ENCODE assay signal across 23 mouse cellular contexts in the genomic region with DNA sequence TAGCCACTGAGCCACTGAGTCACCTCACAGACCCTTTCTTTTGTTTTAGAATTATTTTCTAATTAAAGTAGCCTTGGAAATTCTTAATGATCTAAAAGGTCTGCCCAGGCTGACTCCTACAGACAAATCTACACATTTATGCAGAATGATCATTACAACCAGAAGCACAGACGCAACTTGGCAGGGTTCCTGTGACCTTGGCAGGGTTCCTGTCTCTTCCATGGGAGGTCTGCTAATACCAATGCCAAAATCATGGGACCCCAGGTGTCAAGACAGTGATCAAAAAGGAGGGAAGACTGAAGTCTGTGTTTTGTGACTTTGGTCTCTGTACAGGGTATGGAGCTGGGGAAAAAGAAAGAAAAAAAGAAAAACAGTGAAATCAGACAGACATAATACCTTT.
DNase-seq lines count a peak whose midpoint lies in the region; ATAC-seq and TF ChIP-seq lines count a peak whose summit lies in the region.
"Had no signal": no experiment of that assay in that cellular context is flagged by ENCODE, and none has a peak within 500 bp of the region (broad histone marks: within the 10 kb centered on the region; RNA-seq: fewer than 3 reads in every experiment).

No protein-coding gene starts in this region.

- no peak for TF ChIP-seq POLR2A in brain, embryonic 14.5 days (IDR thresholded peaks at IDR 0.05; ENCODE audit: borderline replicate concordance, extremely low read depth, insufficient read depth, insufficient read length, poor library complexity, severe bottlenecking)

- no peak overlapping the region for H3K27ac ChIP-seq in forebrain, embryonic 14.5 days (ENCODE audit: low read depth, low read length)
- no peak overlapping the region for H3K27ac ChIP-seq in forebrain, embryonic 15.5 days (replicated peaks)
- H3K27ac ChIP-seq: embryonic facial prominence, embryonic 10.5 days; embryonic facial prominence, embryonic 12.5 days; forebrain, embryonic 13.5 days had no signal

- DNase-seq in cerebellum, postnatal 10 days, result peak; percentile 80 to 86
- DNase-seq in cerebellum, postnatal 36 days, result no peak
- DNase-seq in forebrain, embryonic 14.5 days (ENCODE audit: low spot score), result peak; percentile 20
- DNase-seq in left cerebral cortex, postnatal 4 days, result peak; percentile 74
- DNase-seq in left cerebral cortex, adult 11 months (ENCODE audit: low spot score), result no peak
- peak; percentile 48 for DNase-seq in brain, embryonic 14.5 days (ENCODE audit: low read depth)
- DNase-seq: adrenal gland, adult 8-10 months; adrenal gland, postnatal 14 days; adrenal gland, postnatal 36 days; B cell, adult 2 months; cerebellum, adult 11 months; cerebellum, adult 18-20 months; cerebellum, adult 8-10 months; forebrain, postnatal 0 days had no signal

- WGBS in forebrain, embryonic 14.5 days, result 50% methylated on average over 1 of the region's 1 CpGs
- WGBS in forebrain, embryonic 15.5 days, result 37% methylated on average over 1 of the region's 1 CpGs

- ATAC-seq in forebrain, embryonic 14.5 days, result no peak
- ATAC-seq in forebrain, embryonic 15.5 days (replicated peaks), result no peak
- ATAC-seq: activated CD4-positive, CD25-positive, alpha-beta regulatory T cell, adult 4 months; CD4-positive, CD25-positive, alpha-beta regulatory T cell, adult 4 months; forebrain, embryonic 13.5 days; forebrain, postnatal 0 days; Patski had no signal

- intact Hi-C loops in left cerebral cortex, postnatal 4 days (cut with DNase I), result no loop called here

- TF ChIP-seq CTCF in brain, embryonic 14.5 days (IDR thresholded peaks at IDR 0.05; ENCODE audit: borderline replicate concordance, extremely low read depth, insufficient read depth, insufficient read length), result no peak

- H3K27me3 ChIP-seq in forebrain, embryonic 14.5 days (replicated peaks; ENCODE audit: control insufficient read depth, insufficient read depth, low read length), result no peaks in the 10 kb centered on the region
- H3K27me3 ChIP-seq in forebrain, embryonic 15.5 days, result no peaks in the 10 kb centered on the region
- H3K27me3 ChIP-seq: CH12.LX; embryonic facial prominence, embryonic 12.5 days; forebrain, embryonic 13.5 days had no signal

- no peak overlapping the region for H3K9ac ChIP-seq in forebrain, embryonic 14.5 days (ENCODE audit: low read length)
- no peak overlapping the region for H3K9ac ChIP-seq in forebrain, embryonic 15.5 days (replicated peaks)
- H3K9ac ChIP-seq: embryonic facial prominence, embryonic 12.5 days; forebrain, embryonic 13.5 days; forebrain, postnatal 0 days had no signal

- H3K9me3 ChIP-seq in forebrain, embryonic 14.5 days (replicated peaks; ENCODE audit: control insufficient read depth, low read length), result no peaks in the 10 kb centered on the region
- H3K9me3 ChIP-seq in forebrain, embryonic 15.5 days, result no peaks in the 10 kb centered on the region
- H3K9me3 ChIP-seq: embryonic facial prominence, embryonic 10.5 days; embryonic facial prominence, embryonic 12.5 days; forebrain, embryonic 13.5 days; G1E had no signal

- no peak overlapping the region for H3K4me2 ChIP-seq in forebrain, embryonic 14.5 days (ENCODE audit: low read length)
- H3K4me2 ChIP-seq in forebrain, embryonic 15.5 days (replicated peaks), result no peak overlapping the region
- H3K4me2 ChIP-seq: embryonic facial prominence, embryonic 12.5 days; forebrain, embryonic 13.5 days had no signal

- H3K4me1 ChIP-seq in forebrain, embryonic 14.5 days (ENCODE audit: control insufficient read depth, insufficient read depth, low read length), result no peaks in the 10 kb centered on the region
- H3K4me1 ChIP-seq in forebrain, embryonic 15.5 days, result no peaks in the 10 kb centered on the region
- H3K4me1 ChIP-seq: embryonic facial prominence, embryonic 10.5 days; embryonic facial prominence, embryonic 12.5 days; forebrain, embryonic 13.5 days had no signal

- no peaks in the 10 kb centered on the region for H3K36me3 ChIP-seq in forebrain, embryonic 14.5 days (ENCODE audit: control insufficient read depth, insufficient read depth, low read length)
- H3K36me3 ChIP-seq in forebrain, embryonic 15.5 days, result no peaks in the 10 kb centered on the region
- H3K36me3 ChIP-seq: embryonic facial prominence, embryonic 10.5 days; embryonic facial prominence, embryonic 12.5 days; G1E had no signal

- H3K4me3 ChIP-seq in forebrain, embryonic 14.5 days (ENCODE audit: low read depth, low read length), result no peak overlapping the region
- H3K4me3 ChIP-seq in forebrain, embryonic 15.5 days, result no peak overlapping the region
- H3K4me3 ChIP-seq: embryonic facial prominence, embryonic 10.5 days; embryonic facial prominence, embryonic 12.5 days; forebrain, embryonic 13.5 days had no signal

Comparison
In these comparisons a context has a peak if more than half of its experiments do, and no peak if none do; other contexts are left out.
1. DNase-seq: peak in cerebellum, postnatal 10 days (2 of 2), forebrain, embryonic 14.5 days (single experiment), left cerebral cortex, postnatal 4 days (single experiment) and brain, embryonic 14.5 days (single experiment); none in cerebellum, postnatal 36 days (0 of 2) and left cerebral cortex, adult 11 months (single experiment).